Mouse (Mus musculus): ENCODE data around the gene Kirrel3. TPM values are rescaled to one million over a fixed set of nuclear protein-coding genes. Genes with fewer than 3 reads are reported as not detected.

The Kirrel3 gene
- total and polyA plus RNA-seq, 3 experiments: 0.98 TPM; not detected in 2

DNA sequence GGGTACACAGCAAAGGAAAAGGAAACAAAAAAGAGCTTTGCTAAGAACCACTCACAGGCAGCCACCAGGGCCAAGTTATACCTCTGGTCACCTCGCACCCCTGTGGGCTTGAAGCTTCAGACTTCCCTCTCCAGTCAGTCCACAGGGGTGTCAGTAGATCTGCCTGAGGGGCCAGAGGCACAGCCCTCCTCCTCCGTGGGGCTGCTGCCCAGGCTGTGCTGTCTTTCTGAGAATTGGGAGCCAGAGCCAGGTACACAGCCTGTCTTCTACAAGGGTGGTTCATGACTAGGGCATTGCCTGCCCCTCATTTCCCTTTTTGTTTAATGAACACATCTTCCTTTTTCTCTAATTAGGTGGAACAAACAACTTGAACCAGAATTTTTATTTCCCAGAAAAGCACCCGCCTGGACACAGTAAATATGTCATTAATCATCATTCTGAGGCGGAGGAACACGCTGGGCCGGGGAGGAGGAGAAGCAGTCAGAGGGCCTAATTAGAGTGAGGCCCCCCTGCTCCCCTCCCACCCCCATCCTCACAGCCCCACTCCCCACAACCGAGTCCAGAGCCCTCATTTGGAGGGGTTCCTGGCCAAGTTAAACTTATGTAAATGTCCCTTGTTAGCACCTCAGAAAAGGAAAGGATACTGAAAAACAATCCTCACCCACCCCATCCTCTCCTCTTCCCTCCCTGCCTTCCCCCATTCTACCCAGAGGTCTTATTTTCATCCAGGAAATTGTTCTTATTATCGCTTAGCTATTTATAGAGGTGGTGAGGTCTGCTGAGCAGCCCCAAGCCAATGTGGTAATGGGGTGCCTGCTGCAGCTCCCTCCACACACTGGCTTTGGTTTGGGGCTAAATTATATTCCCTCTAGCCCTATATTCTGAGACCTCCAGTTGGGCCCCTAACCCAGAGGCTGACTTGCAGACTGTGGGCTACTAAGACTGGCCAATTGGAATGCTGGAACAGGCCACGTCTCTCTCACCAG, 512.5 kb downstream of the Kirrel3 start:
- H3K9me3 ChIP-seq (replicated peaks): no peaks in the 10 kb centered on the region
- ATAC-seq (ENCODE audit: extremely low read depth, insufficient number of reproducible peaks, low FRiP score, poor library complexity, severe bottlenecking): no peak
- no peak overlapping the region for H3K4me3 ChIP-seq (ENCODE audit: low read depth, low read length)
- TF ChIP-seq TAL1 (conservative IDR thresholded peaks at IDR 0.05; ENCODE audit: low read depth, low read length) (no peak), POLR2AphosphoS5 (IDR thresholded peaks at IDR 0.05; ENCODE audit: insufficient replicate concordance, low read depth, low read length) (no peak), CTCF (IDR thresholded peaks at IDR 0.05; ENCODE audit: low read depth, low read length) (no peak), GATA1 (IDR thresholded peaks at IDR 0.05; ENCODE audit: borderline replicate concordance, low read length) (no peak), GATA2 (IDR thresholded peaks at IDR 0.05; ENCODE audit: borderline replicate concordance, low read depth, low read length) (no peak)
- H3K36me3 ChIP-seq (replicated peaks): no peaks in the 10 kb centered on the region
- peaks cover 11% of the 10 kb centered on the region for H3K27me3 ChIP-seq (ENCODE audit: insufficient read depth, low read length)
- no peak for DNase-seq (ENCODE audit: low spot score)
- no peaks in the 10 kb centered on the region for H3K4me1 ChIP-seq (ENCODE audit: insufficient read depth, low read depth, low read length)

DNA sequence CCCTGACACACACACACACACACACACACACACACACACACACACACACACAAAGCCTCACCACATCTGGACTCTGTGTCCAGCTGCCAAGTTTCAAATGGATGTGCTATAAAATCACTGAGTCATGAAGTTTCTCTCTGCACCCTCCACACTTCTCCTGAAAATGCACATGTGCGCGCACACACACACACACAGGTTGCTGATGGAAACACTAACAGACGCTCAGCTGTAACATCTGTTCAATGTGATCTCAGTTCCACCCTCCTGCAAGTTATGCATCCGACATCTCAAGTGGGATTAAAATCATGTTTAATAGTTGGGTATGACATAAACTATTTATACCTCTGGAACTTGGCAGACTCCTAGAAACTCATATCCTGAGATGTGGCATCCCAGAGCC, 518.4 kb downstream of the Kirrel3 start:
- Histone ChIP-seq H3K4me1 (ENCODE audit: insufficient read depth, low read depth, low read length) (no peaks in the 10 kb centered on the region), H3K36me3 (replicated peaks) (no peaks in the 10 kb centered on the region), H3K4me3 (ENCODE audit: low read depth, low read length) (no peak overlapping the region), H3K9me3 (replicated peaks) (no peaks in the 10 kb centered on the region), H3K27me3 (ENCODE audit: insufficient read depth, low read length) (peaks cover 7% of the 10 kb centered on the region)
- DNase-seq (ENCODE audit: low spot score) (no peak), ATAC-seq (ENCODE audit: extremely low read depth, insufficient number of reproducible peaks, low FRiP score, poor library complexity, severe bottlenecking) (no peak)
- TF ChIP-seq GATA2 (IDR thresholded peaks at IDR 0.05; ENCODE audit: borderline replicate concordance, low read depth, low read length): no peak
- no peak for TF ChIP-seq GATA1 (IDR thresholded peaks at IDR 0.05; ENCODE audit: borderline replicate concordance, low read length)
- no peak for TF ChIP-seq CTCF (IDR thresholded peaks at IDR 0.05; ENCODE audit: low read depth, low read length)
- TF ChIP-seq TAL1 (conservative IDR thresholded peaks at IDR 0.05; ENCODE audit: low read depth, low read length): no peak
- no peak for TF ChIP-seq POLR2AphosphoS5 (IDR thresholded peaks at IDR 0.05; ENCODE audit: insufficient replicate concordance, low read depth, low read length)

DNA sequence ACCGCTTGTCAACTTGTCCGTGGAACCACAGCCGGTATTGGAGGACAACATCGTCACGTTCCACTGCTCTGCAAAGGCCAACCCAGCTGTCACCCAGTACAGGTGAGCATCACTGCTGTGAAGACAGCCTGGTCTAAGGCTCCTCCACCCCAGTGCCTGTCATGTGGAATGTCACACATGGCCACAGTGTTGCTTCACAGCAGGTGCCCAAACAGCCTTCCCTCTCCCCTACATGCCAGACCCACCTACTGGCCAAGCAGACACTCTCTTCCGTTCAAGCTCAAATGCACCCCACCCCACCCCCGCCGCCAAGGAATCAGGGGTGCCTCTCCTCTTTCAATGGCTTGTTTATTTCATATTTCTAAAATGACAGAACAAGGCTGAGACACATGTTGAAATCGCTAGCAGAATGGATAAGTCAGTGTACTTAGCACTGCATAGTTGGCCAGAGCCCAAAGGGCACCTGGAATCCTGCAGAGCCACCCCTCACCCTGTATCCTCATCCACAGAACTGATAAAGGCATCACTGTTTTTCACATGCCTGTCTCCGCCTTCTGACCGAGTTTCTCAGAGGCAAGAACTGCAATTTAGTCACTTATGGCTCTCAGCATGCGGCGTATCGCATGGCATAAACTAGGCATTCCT, 522.1 kb downstream of the Kirrel3 start:
- H3K36me3 ChIP-seq (replicated peaks): no peaks in the 10 kb centered on the region
- H3K4me1 ChIP-seq (ENCODE audit: insufficient read depth, low read depth, low read length): no peaks in the 10 kb centered on the region
- peaks cover 9% of the 10 kb centered on the region; the same call in 1 of the 2 replicates for H3K27me3 ChIP-seq (ENCODE audit: insufficient read depth, low read length)
- ATAC-seq (ENCODE audit: extremely low read depth, insufficient number of reproducible peaks, low FRiP score, poor library complexity, severe bottlenecking) (no peak), DNase-seq (ENCODE audit: low spot score) (no peak)
- H3K9me3 ChIP-seq (replicated peaks): no peaks in the 10 kb centered on the region
- no peak overlapping the region for H3K4me3 ChIP-seq (ENCODE audit: low read depth, low read length)
- TF ChIP-seq TAL1 (conservative IDR thresholded peaks at IDR 0.05; ENCODE audit: low read depth, low read length) (no peak), GATA2 (IDR thresholded peaks at IDR 0.05; ENCODE audit: borderline replicate concordance, low read depth, low read length) (no peak), GATA1 (IDR thresholded peaks at IDR 0.05; ENCODE audit: borderline replicate concordance, low read length) (no peak), CTCF (IDR thresholded peaks at IDR 0.05; ENCODE audit: low read depth, low read length) (no peak)

DNA sequence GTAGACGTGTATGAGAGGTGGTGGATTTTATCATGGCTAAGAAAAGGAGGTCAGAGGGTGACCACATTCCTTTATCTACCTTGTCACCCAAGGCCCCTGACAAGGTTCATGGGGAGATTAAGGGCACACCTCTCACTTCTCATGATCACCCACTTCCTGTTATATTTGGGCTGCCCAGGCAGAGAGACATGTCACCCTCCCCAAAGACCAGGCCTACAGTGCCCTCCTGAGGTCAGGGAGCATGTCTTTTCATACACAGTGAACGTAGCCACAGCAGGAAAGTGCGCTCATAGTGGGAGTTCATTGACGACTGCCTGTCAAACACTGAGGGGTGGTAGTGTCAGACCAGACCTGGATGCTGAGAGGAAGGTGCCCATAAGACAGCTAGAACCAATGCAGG, 531.1 kb downstream of the Kirrel3 start:
- H3K4me3 ChIP-seq (ENCODE audit: low read depth, low read length): no peak overlapping the region
- DNase-seq (ENCODE audit: low spot score): no peak
- ATAC-seq (ENCODE audit: extremely low read depth, insufficient number of reproducible peaks, low FRiP score, poor library complexity, severe bottlenecking): no peak

DNA sequence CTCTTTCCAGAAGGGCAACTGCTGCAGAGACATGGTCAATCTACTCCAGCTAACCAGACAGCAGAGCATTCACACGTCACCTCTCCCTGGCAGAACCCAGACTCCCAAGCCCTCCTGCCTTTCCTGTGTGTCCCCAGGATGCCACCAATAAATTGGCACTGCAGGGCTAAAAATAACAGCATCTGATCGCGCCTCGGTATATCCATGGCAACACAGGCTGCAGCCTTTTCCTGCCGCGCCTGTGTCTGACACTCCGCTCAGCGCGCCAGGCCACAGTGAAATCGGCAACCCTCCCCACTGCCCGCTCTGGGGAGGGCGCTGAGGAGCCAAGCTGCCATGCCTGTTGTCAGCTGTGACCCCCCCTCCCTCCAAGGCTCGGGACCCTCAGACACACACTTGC, 531.9 kb downstream of the Kirrel3 start:
- H3K9me3 ChIP-seq (replicated peaks): no peaks in the 10 kb centered on the region
- ATAC-seq (ENCODE audit: extremely low read depth, insufficient number of reproducible peaks, low FRiP score, poor library complexity, severe bottlenecking) (no peak), DNase-seq (ENCODE audit: low spot score) (no peak)
- peaks cover 5% of the 10 kb centered on the region for H3K4me1 ChIP-seq (ENCODE audit: insufficient read depth, low read depth, low read length)
- TF ChIP-seq GATA1 (IDR thresholded peaks at IDR 0.05; ENCODE audit: borderline replicate concordance, low read length): no peak
- TF ChIP-seq POLR2AphosphoS5 (IDR thresholded peaks at IDR 0.05; ENCODE audit: insufficient replicate concordance, low read depth, low read length): no peak
- TF ChIP-seq GATA2 (IDR thresholded peaks at IDR 0.05; ENCODE audit: borderline replicate concordance, low read depth, low read length): no peak
- TF ChIP-seq CTCF (IDR thresholded peaks at IDR 0.05; ENCODE audit: low read depth, low read length): no peak
- no peak for TF ChIP-seq TAL1 (conservative IDR thresholded peaks at IDR 0.05; ENCODE audit: low read depth, low read length)
- no peak overlapping the region for H3K4me3 ChIP-seq (ENCODE audit: low read depth, low read length)
- H3K27me3 ChIP-seq (ENCODE audit: insufficient read depth, low read length): peaks cover 21% of the 10 kb centered on the region
- H3K36me3 ChIP-seq (replicated peaks): no peaks in the 10 kb centered on the region

More for the DNA sequence above, 531.1 kb downstream of the Kirrel3 start:
- TF ChIP-seq CTCF (IDR thresholded peaks at IDR 0.05; ENCODE audit: low read depth, low read length) (no peak), POLR2AphosphoS5 (IDR thresholded peaks at IDR 0.05; ENCODE audit: insufficient replicate concordance, low read depth, low read length) (no peak), GATA1 (IDR thresholded peaks at IDR 0.05; ENCODE audit: borderline replicate concordance, low read length) (no peak)
- Histone ChIP-seq H3K4me1 (ENCODE audit: insufficient read depth, low read depth, low read length) (peaks cover 5% of the 10 kb centered on the region), H3K9me3 (replicated peaks) (no peaks in the 10 kb centered on the region), H3K36me3 (replicated peaks) (no peaks in the 10 kb centered on the region), H3K27me3 (ENCODE audit: insufficient read depth, low read length) (peaks cover 21% of the 10 kb centered on the region)

DNA sequence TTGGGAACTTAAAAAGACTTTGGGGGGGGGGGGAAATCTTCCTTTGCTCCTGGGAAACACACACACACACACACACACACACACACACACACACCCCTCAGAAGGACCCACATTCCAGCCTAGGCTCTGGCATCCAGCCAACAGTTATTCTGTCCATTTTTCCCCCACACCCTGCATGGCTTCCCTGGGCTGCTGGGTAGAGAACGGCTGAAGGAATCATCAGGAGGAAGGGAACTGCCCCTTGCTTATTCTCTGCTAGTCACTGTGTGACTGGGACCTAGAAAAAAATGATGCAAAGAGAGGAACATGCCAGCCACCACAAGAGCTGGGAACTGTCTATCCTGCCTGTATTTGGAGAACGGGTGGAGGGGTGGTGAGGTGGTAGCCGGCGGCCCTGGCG, 532.4 kb downstream of the Kirrel3 start:
- Histone ChIP-seq H3K9me3 (replicated peaks) (no peaks in the 10 kb centered on the region), H3K4me1 (ENCODE audit: insufficient read depth, low read depth, low read length) (peaks cover 5% of the 10 kb centered on the region), H3K36me3 (replicated peaks) (no peaks in the 10 kb centered on the region), H3K27me3 (ENCODE audit: insufficient read depth, low read length) (peaks cover 21% of the 10 kb centered on the region), H3K4me3 (ENCODE audit: low read depth, low read length) (no peak overlapping the region)
- ATAC-seq (ENCODE audit: extremely low read depth, insufficient number of reproducible peaks, low FRiP score, poor library complexity, severe bottlenecking) (no peak), DNase-seq (ENCODE audit: low spot score) (no peak)
- TF ChIP-seq GATA2 (IDR thresholded peaks at IDR 0.05; ENCODE audit: borderline replicate concordance, low read depth, low read length): no peak
- no peak for TF ChIP-seq POLR2AphosphoS5 (IDR thresholded peaks at IDR 0.05; ENCODE audit: insufficient replicate concordance, low read depth, low read length)
- no peak for TF ChIP-seq GATA1 (IDR thresholded peaks at IDR 0.05; ENCODE audit: borderline replicate concordance, low read length)
- TF ChIP-seq TAL1 (conservative IDR thresholded peaks at IDR 0.05; ENCODE audit: low read depth, low read length): no peak
- TF ChIP-seq CTCF (IDR thresholded peaks at IDR 0.05; ENCODE audit: low read depth, low read length): no peak
